Mouse (Mus musculus) heart, embryonic 13.5 days (tissue): ENCODE data around the gene Fam168b. TPM values are rescaled to one million over a fixed set of nuclear protein-coding genes. Genes with fewer than 3 reads are reported as not detected.

Experiments
- ATAC-seq: fragments of 200-750 bp; cut with Nextera tagmentation; 2 replicates; pipeline ENCODE4 v1.8.0; 2017; ENCODE audit warnings: moderate TSS enrichment; ENCODE audit not compliant: insufficient number of reproducible peaks, low FRiP score, low TSS enrichment; ENCODE audit errors: extremely low read depth
- H3K27ac ChIP-seq: fragments of 300-500 bp; sonication (generic); replicated peaks from 2 replicates; pipeline ENCODE4 v1.5.1; 2015; ENCODE audit warnings: moderate library complexity, mild to moderate bottlenecking, inconsistent platforms
- H3K27me3 ChIP-seq: fragments of 300-500 bp; sonication (generic); replicated peaks from 2 replicates; pipeline ENCODE4 v1.6.1; 2015; ENCODE audit warnings: mild to moderate bottlenecking, inconsistent platforms
- H3K36me3 ChIP-seq: fragments of 300-500 bp; sonication (generic); 2 replicates; pipeline ENCODE4 v1.6.1; 2015; ENCODE audit warnings: mild to moderate bottlenecking, inconsistent platforms
- H3K4me1 ChIP-seq: fragments of 300-500 bp; sonication (generic); 2 replicates; pipeline ENCODE4 v1.6.1; 2015; ENCODE audit warnings: inconsistent platforms
- H3K4me2 ChIP-seq: fragments of 300-500 bp; sonication (generic); 2 replicates; pipeline ENCODE4 v1.6.1; 2015; ENCODE audit warnings: inconsistent platforms, mild to moderate bottlenecking, moderate library complexity
- H3K4me3 ChIP-seq: fragments of 300-500 bp; sonication (generic); 2 replicates; pipeline ENCODE4 v1.5.1; 2015; ENCODE audit warnings: moderate library complexity, mild to moderate bottlenecking, inconsistent platforms
- H3K9ac ChIP-seq: fragments of 300-500 bp; sonication (generic); 2 replicates; pipeline ENCODE4 v1.6.1; 2015; ENCODE audit warnings: inconsistent platforms, mild to moderate bottlenecking, moderate library complexity
- H3K9me3 ChIP-seq: fragments of 300-500 bp; sonication (generic); 2 replicates; pipeline ENCODE4 v1.6.1; 2016; ENCODE audit warnings: inconsistent platforms
- WGBS: fragments of 180-500 bp; shearing (Covaris S2); methylation state at CpG from one replicate; pipeline ENCODE4 v1.1.7; 2015; ENCODE audit warnings: mixed read lengths; 5-methylcytosine and 5-hydroxymethylcytosine counted together
- polyA plus RNA-seq: library from polyadenylated mRNA; unstranded; fragments of >200 nt; fragmentation: Nextera tagmentation; extraction: Ambion mirVana; gene quantifications from 2 replicates; pipeline ENCODE4 v1.2.1, GENCODE M21; 2015

The Fam168b gene
- polyA plus RNA-seq, 1 experiment from 2014 or later, result 44.2 TPM

GRCm38 (mm10) chr1:34828528-34829294, 14.2 kb downstream of the Fam168b start:
- H3K9ac ChIP-seq, result no peak overlapping the region
- H3K4me3 ChIP-seq, result no peak overlapping the region
- peaks cover 75% of the 10 kb centered on the region for H3K4me1 ChIP-seq
- H3K27me3 ChIP-seq, result no peaks in the 10 kb centered on the region
- H3K4me2 ChIP-seq, result no peak overlapping the region
- peaks cover 76% of the 10 kb centered on the region for H3K36me3 ChIP-seq
- H3K9me3 ChIP-seq, result no peaks in the 10 kb centered on the region
- no peak overlapping the region for H3K27ac ChIP-seq
- WGBS, result 85% methylated on average over 5 of the region's 5 CpGs
- ATAC-seq, result no peak

GRCm38 (mm10) chr1:34827900-34828299, 15.0 kb downstream of the Fam168b start:
- no peak for ATAC-seq
- H3K36me3 ChIP-seq, result peaks cover 77% of the 10 kb centered on the region
- H3K4me1 ChIP-seq, result peaks cover 70% of the 10 kb centered on the region
- no peak overlapping the region for H3K9ac ChIP-seq
- no peak overlapping the region for H3K4me2 ChIP-seq
- H3K9me3 ChIP-seq, result no peaks in the 10 kb centered on the region
- no peak overlapping the region for H3K27ac ChIP-seq
- 80% methylated on average over 7 of the region's 7 CpGs for WGBS
- no peak overlapping the region for H3K4me3 ChIP-seq
- H3K27me3 ChIP-seq, result no peaks in the 10 kb centered on the region

GRCm38 (mm10) chr1:34825909-34826308, 17.0 kb downstream of the Fam168b start:
- WGBS, result 76% methylated on average over 9 of the region's 9 CpGs
- H3K27me3 ChIP-seq, result no peaks in the 10 kb centered on the region
- no peak overlapping the region for H3K4me3 ChIP-seq
- peaks cover 85% of the 10 kb centered on the region for H3K36me3 ChIP-seq
- H3K4me2 ChIP-seq, result no peak overlapping the region
- H3K4me1 ChIP-seq, result peaks cover 55% of the 10 kb centered on the region
- H3K9ac ChIP-seq, result no peak overlapping the region
- H3K9me3 ChIP-seq, result no peaks in the 10 kb centered on the region
- no peak for ATAC-seq
- no peak overlapping the region for H3K27ac ChIP-seq

- Histone ChIP-seq H3K27me3 (no peaks in the 10 kb centered on the region), H3K36me3 (peaks cover 95% of the 10 kb centered on the region), H3K4me1 (peaks cover 57% of the 10 kb centered on the region), H3K4me2 (no peak overlapping the region), H3K9me3 (no peaks in the 10 kb centered on the region), H3K9ac (no peak overlapping the region), H3K4me3 (no peak overlapping the region), H3K27ac (no peak overlapping the region)
- WGBS, result 79% methylated on average over 8 of the region's 8 CpGs
- no peak for ATAC-seq
Observed at GRCm38 (mm10) chr1:34824208-34824607, 18.7 kb downstream of the Fam168b start.

GRCm38 (mm10) chr1:34823353-34823752, 19.5 kb downstream of the Fam168b start:
- peaks cover 51% of the 10 kb centered on the region for H3K4me1 ChIP-seq
- H3K27me3 ChIP-seq, result no peaks in the 10 kb centered on the region
- H3K9me3 ChIP-seq, result no peaks in the 10 kb centered on the region
- H3K27ac ChIP-seq, result no peak overlapping the region
- 85% methylated on average over 6 of the region's 6 CpGs for WGBS
- H3K4me2 ChIP-seq, result no peak overlapping the region
- ATAC-seq, result no peak
- no peak overlapping the region for H3K9ac ChIP-seq
- H3K4me3 ChIP-seq, result no peak overlapping the region
- H3K36me3 ChIP-seq, result peaks cover 97% of the 10 kb centered on the region

GRCm38 (mm10) chr1:34822746-34823145, 20.1 kb downstream of the Fam168b start:
- Histone ChIP-seq H3K27me3 (no peaks in the 10 kb centered on the region), H3K36me3 (peaks cover 97% of the 10 kb centered on the region), H3K4me3 (no peak overlapping the region), H3K9ac (no peak overlapping the region), H3K27ac (no peak overlapping the region), H3K4me1 (peaks cover 51% of the 10 kb centered on the region), H3K4me2 (no peak overlapping the region), H3K9me3 (no peaks in the 10 kb centered on the region)
- 91% methylated on average over 7 of the region's 7 CpGs for WGBS
- no peak for ATAC-seq

- Histone ChIP-seq H3K27ac (no peak overlapping the region), H3K27me3 (no peaks in the 10 kb centered on the region), H3K36me3 (peaks cover 97% of the 10 kb centered on the region), H3K9me3 (no peaks in the 10 kb centered on the region), H3K4me2 (no peak overlapping the region), H3K9ac (no peak overlapping the region), H3K4me3 (no peak overlapping the region), H3K4me1 (peaks cover 51% of the 10 kb centered on the region)
- ATAC-seq, result no peak
- 85% methylated on average over 7 of the region's 7 CpGs for WGBS
Observed at GRCm38 (mm10) chr1:34822003-34822402, 20.9 kb downstream of the Fam168b start.

- peaks cover 46% of the 10 kb centered on the region for H3K4me1 ChIP-seq
- WGBS, result 90% methylated on average over 2 of the region's 2 CpGs
- no peaks in the 10 kb centered on the region for H3K27me3 ChIP-seq
- peaks cover 97% of the 10 kb centered on the region for H3K36me3 ChIP-seq
- no peaks in the 10 kb centered on the region for H3K9me3 ChIP-seq
- no peak for ATAC-seq
- H3K9ac ChIP-seq, result no peak overlapping the region
- H3K27ac ChIP-seq, result no peak overlapping the region
- no peak overlapping the region for H3K4me2 ChIP-seq
- no peak overlapping the region for H3K4me3 ChIP-seq
Observed at GRCm38 (mm10) chr1:34821411-34821810, 21.5 kb downstream of the Fam168b start.

GRCm38 (mm10) chr1:34819225-34819910, 23.5 kb downstream of the Fam168b start:
- no peak for ATAC-seq
- Histone ChIP-seq H3K27me3 (no peaks in the 10 kb centered on the region), H3K9me3 (no peaks in the 10 kb centered on the region), H3K36me3 (peaks cover 98% of the 10 kb centered on the region), H3K9ac (no peak overlapping the region), H3K27ac (no peak overlapping the region), H3K4me3 (no peak overlapping the region), H3K4me1 (peaks cover 29% of the 10 kb centered on the region), H3K4me2 (no peak overlapping the region)
- 87% methylated on average over 6 of the region's 6 CpGs for WGBS

- ATAC-seq, result no peak
- no peaks in the 10 kb centered on the region for H3K27me3 ChIP-seq
- peaks cover 100% of the 10 kb centered on the region for H3K36me3 ChIP-seq
- 85% methylated on average over 6 of the region's 6 CpGs for WGBS
- H3K4me3 ChIP-seq, result no peak overlapping the region
- no peaks in the 10 kb centered on the region for H3K9me3 ChIP-seq
- H3K4me2 ChIP-seq, result no peak overlapping the region
- no peak overlapping the region for H3K27ac ChIP-seq
- no peak overlapping the region for H3K9ac ChIP-seq
- H3K4me1 ChIP-seq, result peaks cover 18% of the 10 kb centered on the region
Observed at GRCm38 (mm10) chr1:34815843-34816242, 27.0 kb downstream of the Fam168b start.

- H3K4me1 ChIP-seq, result peaks cover 1% of the 10 kb centered on the region; the same call in 1 of the 2 replicates
- no peaks in the 10 kb centered on the region for H3K27me3 ChIP-seq
- ATAC-seq, result no peak
- no peak overlapping the region for H3K27ac ChIP-seq
- peaks cover 98% of the 10 kb centered on the region for H3K36me3 ChIP-seq
- no peaks in the 10 kb centered on the region for H3K9me3 ChIP-seq
- no peak overlapping the region for H3K9ac ChIP-seq
- no peak overlapping the region for H3K4me2 ChIP-seq
- 90% methylated on average over 13 of the region's 13 CpGs for WGBS
- H3K4me3 ChIP-seq, result no peak overlapping the region
Observed at GRCm38 (mm10) chr1:34812407-34813247, 30.2 kb downstream of the Fam168b start.
